Mouse (Mus musculus) liver, embryonic 12.5 days (tissue): ENCODE data around the gene Cmtm2a. TPM values are rescaled to one million over a fixed set of nuclear protein-coding genes. Genes with fewer than 3 reads are reported as not detected.
"Not testable (repeated sequence)": the region's sequence is repeated elsewhere in the genome, so short reads cannot be mapped to it uniquely, and the experiment has no call there.

Experiments used
- ATAC-seq: fragments of 200-750 bp; cut with Nextera tagmentation; 2 replicates; pipeline ENCODE4 v1.8.0; 2017; ENCODE audit warnings: moderate number of reproducible peaks, mild to moderate bottlenecking, moderate library complexity
- H3K27ac ChIP-seq: fragments of 300-500 bp; sonication (generic); 2 replicates; pipeline ENCODE4 v1.5.1; 2016; ENCODE audit warnings: mild to moderate bottlenecking
- H3K27me3 ChIP-seq: fragments of 300-500 bp; sonication (generic); replicated peaks from 2 replicates; pipeline ENCODE4 v1.6.1; 2016; ENCODE audit warnings: mild to moderate bottlenecking, moderate library complexity
- H3K36me3 ChIP-seq: fragments of 300-500 bp; sonication (generic); 2 replicates; pipeline ENCODE4 v1.6.1; 2016; ENCODE audit warnings: mild to moderate bottlenecking, moderate library complexity
- H3K4me1 ChIP-seq: fragments of 300-500 bp; sonication (generic); 2 replicates; pipeline ENCODE4 v1.6.1; 2016
- H3K4me2 ChIP-seq: fragments of 300-500 bp; sonication (generic); 2 replicates; pipeline ENCODE4 v1.6.1; 2016; ENCODE audit warnings: mild to moderate bottlenecking, moderate library complexity
- H3K4me3 ChIP-seq: fragments of 300-500 bp; sonication (generic); 2 replicates; pipeline ENCODE4 v1.5.1; 2016; ENCODE audit warnings: mild to moderate bottlenecking, moderate library complexity
- H3K9ac ChIP-seq: fragments of 300-500 bp; sonication (generic); 2 replicates; pipeline ENCODE4 v1.6.1; 2016; ENCODE audit warnings: mild to moderate bottlenecking, moderate library complexity
- H3K9me3 ChIP-seq: fragments of 300-500 bp; sonication (generic); replicated peaks from 2 replicates; pipeline ENCODE4 v1.6.1; 2016; ENCODE audit warnings: mild to moderate bottlenecking, moderate library complexity
- WGBS: fragments of 180-500 bp; shearing (Covaris S2); methylation state at CpG from one replicate; pipeline ENCODE4 v1.1.7; 2016; ENCODE audit not compliant: insufficient replicate concordance; 5-methylcytosine and 5-hydroxymethylcytosine counted together
- polyA plus RNA-seq: library from polyadenylated mRNA; unstranded; fragments of >200 nt; fragmentation: Nextera tagmentation; extraction: Ambion mirVana; gene quantifications from 2 replicates; pipeline ENCODE4 v1.2.1, GENCODE M21; 2016

Gene Cmtm2a
- polyA plus RNA-seq = not detected in 2 replicates

DNA sequence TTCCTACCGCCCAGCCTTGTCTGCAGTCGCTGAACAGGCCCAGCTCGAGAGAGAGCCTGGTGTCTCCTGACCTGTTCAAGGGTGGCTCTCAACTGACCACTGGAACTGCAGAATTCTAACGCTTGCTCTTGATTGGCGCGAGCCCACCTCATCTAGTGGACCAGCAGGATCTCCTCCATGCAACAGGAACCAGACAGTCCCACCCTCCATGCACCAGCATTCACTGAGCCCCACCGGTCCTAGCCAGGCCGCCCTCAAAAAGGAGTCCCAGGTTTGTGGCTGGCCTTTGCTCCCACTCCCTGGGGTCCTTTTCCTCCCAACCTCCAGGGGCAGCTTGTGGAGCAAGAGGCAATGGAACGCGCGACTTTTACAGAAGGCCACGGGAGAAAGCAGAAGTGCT is at the start of gene Cmtm2a:
Cmtm2a (minus strand) TSS at position 101 of the 400 bp plus-strand sequence.
- H3K9ac ChIP-seq, H3K4me2 ChIP-seq, H3K9me3 ChIP-seq, H3K36me3 ChIP-seq, H3K4me3 ChIP-seq, H3K27ac ChIP-seq, H3K27me3 ChIP-seq, H3K4me1 ChIP-seq, ATAC-seq: not testable (repeated sequence)
- WGBS = 65% methylated on average over 12 of the region's 12 CpGs

GRCm38 (mm10) chr8:104342426-104342825 is 49.4 kb upstream of the Cmtm2a start:
- Histone ChIP-seq H3K27me3 (peaks cover 16% of the 10 kb centered on the region), H3K27ac (no peak overlapping the region), H3K36me3 (peaks cover 19% of the 10 kb centered on the region), H3K4me3 (no peak overlapping the region), H3K4me1 (peaks cover 29% of the 10 kb centered on the region), H3K9ac (no peak overlapping the region), H3K9me3 (no peaks in the 10 kb centered on the region), H3K4me2 (no peak overlapping the region; the same call in 1 of the 2 replicates)
- no peak for ATAC-seq
- WGBS = 42% methylated on average over 5 of the region's 5 CpGs

DNA sequence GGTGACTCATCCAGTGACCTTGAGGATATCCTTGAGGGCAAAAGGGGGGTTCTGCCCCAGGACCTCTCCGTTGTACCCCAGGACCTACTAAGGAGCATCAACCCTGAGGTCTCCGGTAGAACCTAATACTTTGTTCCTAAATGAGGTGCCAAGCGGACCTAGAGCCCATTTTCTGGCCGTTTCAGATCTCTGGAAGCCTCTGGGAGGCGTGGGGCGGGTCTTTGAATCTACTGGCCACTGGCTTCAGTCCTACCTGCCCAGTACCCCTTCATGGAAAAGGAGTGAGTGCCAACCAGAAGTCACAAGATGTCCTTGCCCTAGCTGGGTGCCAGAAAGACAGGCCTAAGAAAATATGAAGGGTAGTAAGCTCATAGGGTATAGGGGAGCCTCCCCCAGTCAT is 48.7 kb upstream of the Cmtm2a start:
- Histone ChIP-seq H3K9me3 (no peaks in the 10 kb centered on the region), H3K36me3 (peaks cover 13% of the 10 kb centered on the region), H3K27me3 (peaks cover 16% of the 10 kb centered on the region), H3K9ac (no peak overlapping the region), H3K4me1 (peaks cover 23% of the 10 kb centered on the region), H3K4me3 (peak overlapping the region; percentile 62; the same call in 1 of the 2 replicates), H3K4me2 (peak overlapping the region; percentile 84), H3K27ac (no peak overlapping the region)
- 52% methylated on average over 6 of the region's 6 CpGs for WGBS
- ATAC-seq = no peak

- Histone ChIP-seq H3K27ac (peak overlapping the region; percentile 67), H3K4me3 (peak overlapping the region; percentile 62), H3K4me2 (peak overlapping the region; percentile 84), H3K9me3 (no peaks in the 10 kb centered on the region), H3K9ac (peak overlapping the region; percentile 73), H3K36me3 (0 out of 2 replicates have a peak, but pooled peaks cover 7% of the 10 kb centered on the region), H3K4me1 (peaks cover 23% of the 10 kb centered on the region), H3K27me3 (peaks cover 16% of the 10 kb centered on the region)
- ATAC-seq = peak; percentile 55
- 2% methylated on average over 24 of the region's 24 CpGs for WGBS
Observed at GRCm38 (mm10) chr8:104341106-104341561, 48.2 kb upstream of the Cmtm2a start.

- Histone ChIP-seq H3K4me1 (peaks cover 23% of the 10 kb centered on the region), H3K9ac (peak overlapping the region; percentile 73), H3K27me3 (peaks cover 16% of the 10 kb centered on the region), H3K36me3 (0 out of 2 replicates have a peak, but pooled peaks cover 6% of the 10 kb centered on the region), H3K27ac (peak overlapping the region; percentile 67), H3K9me3 (no peaks in the 10 kb centered on the region), H3K4me3 (peak overlapping the region; percentile 62), H3K4me2 (peak overlapping the region; percentile 84)
- 2% methylated on average over 48 of the region's 54 CpGs for WGBS
- peak; percentile 71 for ATAC-seq
Observed at GRCm38 (mm10) chr8:104340233-104341105, 47.5 kb upstream of the Cmtm2a start.

DNA sequence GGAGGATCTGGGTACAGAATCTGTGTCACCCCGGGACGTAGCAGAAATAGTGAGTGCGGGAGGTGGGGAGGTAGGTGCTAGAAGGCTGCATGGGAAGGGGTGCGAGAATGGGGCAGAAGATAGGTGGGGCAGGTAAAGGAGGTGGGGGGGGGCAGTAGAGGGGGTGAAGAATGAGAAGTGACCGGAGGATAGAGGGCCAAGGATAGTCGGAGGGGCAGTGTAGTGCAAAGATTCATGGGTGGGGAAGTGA is 46.9 kb upstream of the Cmtm2a start:
- no peaks in the 10 kb centered on the region for H3K9me3 ChIP-seq
- WGBS = 5% methylated on average over 6 of the region's 6 CpGs
- H3K9ac ChIP-seq = peak overlapping the region; percentile 73
- peaks cover 16% of the 10 kb centered on the region for H3K27me3 ChIP-seq
- 0 out of 2 replicates have a peak, but pooled peaks cover 6% of the 10 kb centered on the region for H3K36me3 ChIP-seq
- H3K4me1 ChIP-seq = peaks cover 23% of the 10 kb centered on the region
- peak overlapping the region; percentile 25; the same call in 1 of the 2 replicates for H3K27ac ChIP-seq
- peak overlapping the region; percentile 62 for H3K4me3 ChIP-seq
- ATAC-seq = no peak
- peak overlapping the region; percentile 84 for H3K4me2 ChIP-seq

- Histone ChIP-seq H3K9ac (peak within 1 kb of the TSS; percentile 73), H3K27ac (peak within 1 kb of the TSS; percentile 25), H3K27me3 (peaks cover 16% of the 10 kb centered on the region), H3K4me3 (peak within 1 kb of the TSS; percentile 62), H3K9me3 (no peaks in the 10 kb centered on the region), H3K4me2 (peak within 1 kb of the TSS; percentile 84), H3K4me1 (peaks cover 23% of the 10 kb centered on the region), H3K36me3 (0 out of 2 replicates have a peak, but pooled peaks cover 3% of the 10 kb centered on the region)
- ATAC-seq = no peak
- WGBS = 24% methylated on average over 18 of the region's 18 CpGs
Observed at GRCm38 (mm10) chr8:104339229-104339982, 46.4 kb upstream of the Cmtm2a start, which contains the start of gene Cmtm3. Gene Cmtm3 (plus strand): TSS chr8:104339410.

DNA sequence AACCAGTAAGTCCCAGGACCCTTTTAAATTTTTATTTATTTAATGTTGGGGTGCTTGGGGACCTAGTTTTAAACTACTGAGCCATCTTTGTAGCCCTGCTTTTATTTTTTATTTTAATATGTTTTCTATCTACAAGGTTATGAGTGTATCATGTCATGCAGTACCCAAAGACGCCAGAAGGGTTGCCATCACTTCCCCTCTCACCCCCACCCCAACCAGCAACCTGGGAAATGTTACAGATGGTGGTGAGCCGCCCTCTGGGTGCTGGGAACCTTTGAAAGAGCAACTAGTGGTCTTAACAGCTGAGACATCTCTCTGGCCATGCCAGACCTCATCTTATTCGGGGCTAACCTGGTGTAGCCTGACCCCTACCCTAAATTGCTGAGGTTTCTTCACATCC is 44.9 kb upstream of the Cmtm2a start:
- no peak for ATAC-seq
- H3K4me1 ChIP-seq = peaks cover 36% of the 10 kb centered on the region
- peaks cover 16% of the 10 kb centered on the region for H3K27me3 ChIP-seq

GRCm38 (mm10) chr8:104336806-104337205 is 43.8 kb upstream of the Cmtm2a start:
- H3K36me3 ChIP-seq = no peaks in the 10 kb centered on the region
- ATAC-seq = no peak
- no peak overlapping the region for H3K9ac ChIP-seq
- H3K9me3 ChIP-seq = no peaks in the 10 kb centered on the region
- peaks cover 37% of the 10 kb centered on the region for H3K4me1 ChIP-seq
- 53% methylated on average over 1 of the region's 1 CpGs for WGBS
- H3K4me2 ChIP-seq = no peak overlapping the region
- H3K27ac ChIP-seq = no peak overlapping the region
- peaks cover 16% of the 10 kb centered on the region for H3K27me3 ChIP-seq
- H3K4me3 ChIP-seq = no peak overlapping the region

More for the DNA sequence above, 44.9 kb upstream of the Cmtm2a start:
- Histone ChIP-seq H3K9me3 (no peaks in the 10 kb centered on the region), H3K9ac (no peak overlapping the region), H3K27ac (no peak overlapping the region), H3K4me3 (no peak overlapping the region), H3K4me2 (no peak overlapping the region), H3K36me3 (no peaks in the 10 kb centered on the region)
- WGBS = 36% methylated on average over 3 of the region's 3 CpGs

DNA sequence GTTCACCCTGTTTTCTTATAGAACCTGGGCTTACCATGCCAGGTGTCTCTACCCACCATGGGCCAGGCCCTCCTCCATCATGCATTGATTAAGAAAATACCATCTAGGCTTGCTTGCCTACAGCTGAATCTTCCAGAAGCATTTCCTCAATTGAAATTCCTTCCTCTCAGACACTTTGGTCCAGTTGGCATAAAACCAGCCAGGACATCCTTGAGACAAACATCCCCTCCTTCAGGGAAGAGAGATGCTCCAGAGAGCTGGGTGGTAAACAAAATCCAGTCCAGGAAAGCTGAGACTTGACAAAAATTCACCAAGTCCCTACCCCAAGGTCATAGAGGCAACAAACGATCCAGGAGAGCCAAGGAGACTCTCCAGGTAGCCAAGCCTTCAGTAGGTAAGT is 41.2 kb upstream of the Cmtm2a start:
- WGBS = 85% methylated on average over 1 of the region's 1 CpGs

DNA sequence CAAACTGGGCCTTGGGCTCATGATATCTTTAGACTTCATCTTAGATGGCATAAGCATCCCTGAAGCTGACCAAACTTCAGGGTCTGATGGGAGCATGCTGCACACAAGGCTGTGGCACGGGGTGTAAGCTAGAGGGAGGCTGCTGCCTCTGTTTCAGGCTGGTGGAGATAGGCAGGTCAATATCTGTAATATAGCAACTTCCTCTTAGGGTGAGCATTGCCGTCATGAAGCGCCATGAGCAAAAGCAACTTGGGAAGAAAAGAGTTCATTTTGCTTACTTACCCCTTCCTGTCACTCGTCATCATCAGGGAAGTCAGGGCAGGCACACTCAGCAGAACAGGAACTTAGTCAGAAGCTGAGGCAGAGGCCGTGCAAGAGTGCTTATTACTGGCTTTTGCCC is 40.8 kb upstream of the Cmtm2a start:
- Histone ChIP-seq H3K9me3 (no peaks in the 10 kb centered on the region), H3K4me2 (peak overlapping the region; percentile 24; the same call in 1 of the 2 replicates), H3K27ac (peak overlapping the region; percentile 45; the same call in 1 of the 2 replicates), H3K36me3 (no peaks in the 10 kb centered on the region), H3K9ac (no peak overlapping the region), H3K4me3 (no peak overlapping the region), H3K4me1 (peaks cover 16% of the 10 kb centered on the region), H3K27me3 (no peaks in the 10 kb centered on the region)
- peak; percentile 56 for ATAC-seq
- WGBS = 27% methylated on average over 5 of the region's 5 CpGs

More for the DNA sequence above, 41.2 kb upstream of the Cmtm2a start:
- no peak for ATAC-seq
- peaks cover 19% of the 10 kb centered on the region for H3K4me1 ChIP-seq
- no peaks in the 10 kb centered on the region for H3K27me3 ChIP-seq
- H3K9me3 ChIP-seq = no peaks in the 10 kb centered on the region
- no peak overlapping the region for H3K4me3 ChIP-seq
- no peak overlapping the region for H3K4me2 ChIP-seq
- H3K9ac ChIP-seq = no peak overlapping the region
- H3K36me3 ChIP-seq = no peaks in the 10 kb centered on the region
- no peak overlapping the region for H3K27ac ChIP-seq
